Mouse (Mus musculus) lung, postnatal 14 days (tissue): ENCODE results near the gene Casr.

Experiments used
- DNase-seq: peaks from one replicate; pipeline ENCODE4 v3.0.0; 2021

Casr gene

DNA sequence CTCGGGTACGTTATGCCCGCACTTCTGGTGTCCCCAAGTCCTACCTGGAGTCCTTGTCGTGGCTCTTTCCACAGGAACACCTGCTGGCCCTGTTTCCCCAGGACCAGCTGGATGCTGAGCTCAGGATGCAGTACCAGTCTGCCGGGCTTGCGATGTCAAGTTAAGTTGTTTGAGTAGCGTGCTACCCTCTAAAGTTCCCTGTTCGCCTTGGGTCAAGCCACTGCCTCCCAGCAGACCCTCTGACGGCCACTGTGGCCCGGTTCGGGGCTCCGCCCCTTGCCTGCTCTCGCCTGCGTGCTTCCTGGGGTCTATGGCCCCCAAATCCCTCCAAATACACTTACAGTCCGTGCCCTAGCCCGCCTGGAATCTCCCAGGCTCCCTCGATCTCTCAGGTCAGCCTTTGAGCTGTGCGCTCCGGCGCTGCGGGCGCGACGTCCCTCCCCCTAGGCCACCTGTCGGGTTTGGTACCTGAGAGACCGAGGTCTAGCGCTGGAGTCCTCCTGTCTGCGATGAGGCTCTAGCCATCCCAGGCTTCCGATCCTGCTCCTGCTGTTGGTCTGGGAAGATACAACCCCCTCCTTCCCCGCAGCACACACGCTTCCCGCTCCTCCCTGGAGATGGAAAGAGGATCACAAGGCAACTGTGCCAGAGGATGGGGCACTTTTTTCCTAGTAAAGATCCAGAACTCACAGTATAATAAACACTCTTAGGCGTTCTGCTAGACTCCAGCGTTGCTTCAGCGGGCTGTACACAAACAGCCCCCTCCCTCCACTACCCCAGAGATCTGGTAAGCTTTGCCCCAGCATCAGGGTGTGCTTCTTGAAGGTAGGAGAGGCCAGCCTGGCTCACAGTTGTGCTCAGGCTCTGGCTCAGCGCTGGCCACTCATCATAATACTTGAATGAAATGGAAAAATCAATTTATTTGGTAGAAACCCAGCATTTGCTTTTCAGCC is at the start of gene Casr:
Gene Casr (minus strand): TSS at position 756 of the 953 bp plus-strand sequence.
- DNase-seq = no peak

GRCm38 (mm10) chr16:36602632-36603031 is 40.7 kb upstream of the Casr start:
- DNase-seq = no peak

DNA sequence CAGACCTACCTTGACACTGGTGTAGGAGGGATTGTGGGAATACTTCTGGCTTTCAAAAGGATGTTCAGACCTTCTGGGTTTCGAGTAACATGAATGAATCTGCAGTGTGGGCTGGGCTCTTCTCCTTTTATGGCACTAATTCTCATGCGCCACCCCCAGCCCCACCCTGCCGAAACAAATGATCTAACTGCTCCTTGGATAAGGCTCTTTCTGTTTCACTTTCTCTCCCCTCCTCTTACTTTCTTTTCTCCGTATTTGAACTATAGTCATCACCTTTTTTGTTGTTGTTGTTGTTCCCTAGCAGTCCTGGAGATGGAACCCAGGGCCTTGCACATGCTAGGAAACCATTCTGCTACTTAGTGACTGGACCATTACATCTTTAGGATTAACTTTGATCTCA is 36.3 kb upstream of the Casr start:
- no peak for DNase-seq

- DNase-seq = no peak
These were observed 34.9 kb upstream of the Casr start for GRCm38 (mm10) chr16:36596671-36597410.

DNA sequence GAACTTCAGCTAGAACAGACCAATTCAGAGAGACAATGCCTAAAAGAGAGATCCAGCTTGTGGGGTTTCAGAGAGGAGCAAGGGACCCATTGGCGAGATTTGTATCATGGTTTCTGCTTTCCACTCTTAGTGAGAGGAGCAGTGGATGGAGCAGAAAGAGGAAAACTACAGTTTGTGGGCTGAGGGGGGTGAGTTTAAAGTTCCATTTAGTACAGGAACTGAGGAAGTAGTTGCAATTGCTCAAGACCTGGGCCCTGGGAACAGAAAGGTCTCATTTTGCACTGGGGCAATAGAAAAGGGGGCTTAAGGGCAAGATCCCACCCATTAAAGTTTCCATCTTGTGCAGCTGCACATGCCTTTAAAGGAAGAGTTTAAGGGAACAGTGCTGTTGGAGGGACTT is 28.0 kb upstream of the Casr start:
- no peak for DNase-seq

GRCm38 (mm10) chr16:36587971-36588370 is 26.0 kb upstream of the Casr start:
- no peak for DNase-seq

DNA sequence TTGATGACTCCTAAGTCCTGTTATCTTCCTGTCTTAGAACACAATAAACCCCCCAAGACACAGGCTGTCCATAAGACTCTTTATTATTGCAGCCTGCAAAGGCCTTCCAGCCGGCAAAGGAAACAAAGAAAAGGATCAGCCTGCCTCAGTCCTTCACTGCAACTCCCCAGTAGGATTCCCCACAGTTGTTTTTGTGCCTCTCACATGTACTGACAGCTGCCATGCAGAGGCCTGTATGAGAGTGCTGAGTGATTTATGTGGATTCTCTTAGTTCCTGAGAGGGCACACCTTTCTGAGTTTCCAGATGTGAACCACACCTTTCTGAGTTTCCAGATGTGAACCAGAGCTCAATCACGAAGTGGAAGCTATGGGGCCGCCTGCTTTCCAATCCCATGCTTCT is 20.1 kb upstream of the Casr start:
- DNase-seq = no peak

GRCm38 (mm10) chr16:36571942-36572341 is 10.0 kb upstream of the Casr start:
- no peak for DNase-seq

GRCm38 (mm10) chr16:36559573-36559972 is 2.4 kb downstream of the Casr start:
- no peak for DNase-seq

DNA sequence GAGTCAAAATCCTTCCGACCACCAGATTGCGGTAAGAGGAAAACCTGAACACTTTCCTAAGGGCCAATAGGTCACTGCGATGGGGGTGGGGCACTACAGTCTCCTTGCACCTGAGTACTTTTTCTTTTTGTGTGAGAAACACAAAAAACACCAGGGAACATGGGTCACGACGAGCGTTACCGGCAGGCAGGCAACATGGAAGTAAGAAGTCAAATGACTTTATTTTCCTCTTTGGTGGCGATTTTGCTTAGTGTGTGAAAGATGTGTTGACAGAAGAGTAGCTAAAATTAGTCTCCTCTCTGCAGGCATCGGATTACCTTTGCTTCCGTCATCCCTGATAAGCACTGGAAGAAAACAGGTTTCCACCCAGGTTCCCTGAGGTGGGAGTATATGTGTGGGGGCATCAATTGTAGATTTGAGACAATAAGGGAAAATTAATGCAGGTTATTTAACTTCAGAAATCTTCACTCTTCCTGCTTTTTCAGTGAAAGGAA is 6.2 kb downstream of the Casr start:
- no peak for DNase-seq

DNA sequence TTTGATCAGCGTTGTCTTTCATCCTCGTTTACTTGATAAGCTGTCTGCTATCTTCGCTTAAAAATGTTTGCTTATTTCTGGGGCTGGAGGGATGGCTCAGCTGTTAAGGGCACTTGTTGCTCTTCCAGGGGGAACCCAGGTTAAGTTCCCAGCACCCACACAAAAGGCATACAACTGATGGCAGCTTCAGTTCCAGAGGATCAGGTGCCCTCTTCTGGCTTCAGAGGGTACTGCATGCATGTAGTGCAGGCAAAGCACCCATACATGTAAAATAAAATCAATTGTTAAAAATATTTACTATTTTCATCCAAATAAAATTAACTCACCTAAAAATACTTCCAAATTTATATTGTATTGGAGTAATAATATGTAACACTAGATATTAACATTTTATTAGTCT is 8.3 kb downstream of the Casr start:
- no peak for DNase-seq

GRCm38 (mm10) chr16:36545333-36545732 is 16.6 kb downstream of the Casr start:
- no peak for DNase-seq

DNA sequence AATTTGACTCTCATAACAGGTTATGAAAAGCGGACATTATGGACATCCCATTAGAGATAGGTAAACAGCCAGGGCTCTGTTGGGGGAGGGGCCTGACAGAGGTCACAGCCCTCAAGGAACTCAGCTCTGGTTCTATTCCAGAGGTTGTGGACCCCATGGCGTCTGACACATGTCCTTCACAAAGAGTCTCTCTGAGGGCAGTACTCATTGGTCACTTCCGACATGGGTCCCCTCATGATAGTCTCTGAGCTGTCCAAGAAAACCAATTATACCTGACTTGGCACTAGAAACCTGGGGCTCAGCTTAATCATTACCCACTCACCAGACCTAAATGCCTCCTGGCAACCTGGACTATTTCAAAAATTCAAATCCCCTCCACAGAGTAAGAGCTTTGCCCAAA is 18.9 kb downstream of the Casr start:
- no peak for DNase-seq

- DNase-seq = no peak
These were observed 21.1 kb downstream of the Casr start for GRCm38 (mm10) chr16:36540834-36541233.

- DNase-seq = no peak
These were observed 28.8 kb downstream of the Casr start for GRCm38 (mm10) chr16:36532981-36533687.

- no peak for DNase-seq
These were observed 29.9 kb downstream of the Casr start for GRCm38 (mm10) chr16:36532046-36532445.

DNA sequence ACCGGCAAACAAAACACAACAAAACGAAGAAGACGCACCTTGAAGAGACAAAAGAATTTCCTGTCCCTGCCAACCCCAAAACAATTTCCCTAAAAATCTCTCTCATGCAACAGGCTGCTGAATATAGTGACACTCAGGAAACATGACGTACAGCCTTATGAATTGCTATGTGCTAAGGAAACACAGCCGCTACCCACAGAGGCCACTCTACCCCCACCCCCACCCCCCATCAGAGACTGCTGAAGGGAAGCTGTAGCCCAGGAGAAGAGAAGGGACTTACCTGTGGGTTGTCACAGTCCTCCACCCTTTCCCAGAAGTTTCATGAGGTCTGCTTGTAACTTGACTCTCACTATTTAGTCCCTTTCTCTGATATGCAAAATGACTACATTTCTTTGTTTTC is 30.3 kb downstream of the Casr start:
- DNase-seq = no peak

DNA sequence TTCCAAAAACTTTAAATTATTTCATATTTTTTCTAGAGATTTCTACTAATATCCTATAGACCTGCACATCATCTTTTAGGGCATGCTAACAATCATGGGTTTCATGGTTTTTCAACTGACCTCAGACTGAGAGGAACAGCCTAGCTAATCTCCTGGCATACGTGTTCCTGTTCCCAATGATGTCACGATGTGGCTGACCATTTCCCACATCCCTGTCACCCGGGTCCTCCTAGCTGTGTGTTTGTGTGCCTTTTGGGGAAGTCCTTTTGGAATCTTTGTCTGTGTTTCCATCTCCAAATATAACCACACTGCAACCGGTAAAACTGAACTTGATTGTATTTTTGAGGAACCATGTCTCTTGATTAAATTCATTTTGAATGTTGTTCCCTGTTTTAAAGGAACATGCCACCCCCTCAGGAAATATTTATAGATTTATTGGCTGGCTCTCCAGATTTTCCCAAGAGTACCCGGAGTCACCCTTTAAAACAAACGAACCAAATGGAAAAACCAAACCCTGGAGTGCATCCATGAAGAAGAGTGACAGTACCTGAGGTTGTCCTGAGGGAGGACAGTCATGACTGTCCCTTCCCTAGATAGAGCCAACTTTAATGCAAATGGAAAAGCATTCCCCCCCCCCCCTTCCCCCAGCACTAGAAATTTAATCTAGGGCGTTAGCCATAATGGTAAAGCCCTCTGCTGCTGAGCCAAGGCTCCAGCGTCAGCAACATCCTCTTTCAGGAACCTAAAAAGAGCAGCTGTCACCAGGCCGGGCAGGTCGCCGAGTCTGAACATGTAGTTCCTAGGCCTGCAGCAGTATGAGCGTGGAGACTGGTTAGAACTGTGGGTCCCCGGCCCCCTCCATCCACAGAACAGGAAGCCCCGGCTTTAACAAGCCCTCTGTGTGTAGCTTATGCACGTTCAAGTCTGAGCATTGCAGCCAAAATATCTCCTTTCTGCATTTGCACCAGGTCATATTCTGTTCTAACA is 31.1 kb downstream of the Casr start:
- DNase-seq = no peak

- DNase-seq = no peak
These were observed 33.1 kb downstream of the Casr start for GRCm38 (mm10) chr16:36528822-36529221.

DNA sequence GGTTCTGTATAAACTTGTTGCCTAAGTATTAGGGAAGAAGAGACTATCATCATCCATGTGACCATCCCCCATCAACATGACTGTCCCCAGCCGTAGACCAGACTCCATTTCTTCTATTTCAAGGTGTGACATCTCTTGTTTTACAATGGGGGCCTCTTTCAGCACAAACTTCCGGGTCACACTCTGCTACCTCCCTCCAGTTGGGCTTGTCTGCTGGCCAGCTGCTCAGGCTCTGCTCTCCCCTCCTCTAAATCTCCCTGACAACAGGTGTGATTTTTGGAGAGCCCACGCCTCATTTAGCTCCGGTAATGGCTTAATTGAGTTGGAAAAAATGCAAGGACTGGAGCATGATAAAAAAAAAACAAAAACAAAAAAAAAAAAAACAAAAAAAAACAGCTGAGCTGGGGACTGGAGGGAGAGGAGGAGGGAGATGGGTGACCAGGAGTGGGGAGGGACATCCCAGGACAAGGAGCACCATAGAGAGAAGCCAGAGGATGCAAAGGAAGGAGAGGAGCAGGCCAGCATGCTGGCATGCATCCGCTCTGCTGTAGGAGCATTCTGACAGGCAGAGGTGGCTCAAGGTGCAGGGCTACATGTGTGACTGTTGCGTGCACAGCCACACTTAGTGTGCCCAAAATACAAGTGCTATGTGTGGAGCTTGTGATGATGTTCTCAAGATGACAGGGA is 35.2 kb downstream of the Casr start:
- no peak for DNase-seq

- no peak for DNase-seq
These were observed 38.8 kb downstream of the Casr start for GRCm38 (mm10) chr16:36523095-36523494.
